Mouse (Mus musculus) liver, postnatal 0 days (tissue): ENCODE data around the gene Vwa3b.

Experiments
- CTCF ChIP-seq: sonication (generic); IDR thresholded peaks from 2 replicates; pipeline ENCODE4 v1.5.1; 2016; ENCODE audit warnings: antibody characterized with exemption, low read depth
- EP300 ChIP-seq: IDR thresholded peaks from 2 replicates; pipeline ENCODE4 v1.6.1; 2016; ENCODE audit warnings: antibody characterized with exemption, low read depth, mild to moderate bottlenecking

DNA sequence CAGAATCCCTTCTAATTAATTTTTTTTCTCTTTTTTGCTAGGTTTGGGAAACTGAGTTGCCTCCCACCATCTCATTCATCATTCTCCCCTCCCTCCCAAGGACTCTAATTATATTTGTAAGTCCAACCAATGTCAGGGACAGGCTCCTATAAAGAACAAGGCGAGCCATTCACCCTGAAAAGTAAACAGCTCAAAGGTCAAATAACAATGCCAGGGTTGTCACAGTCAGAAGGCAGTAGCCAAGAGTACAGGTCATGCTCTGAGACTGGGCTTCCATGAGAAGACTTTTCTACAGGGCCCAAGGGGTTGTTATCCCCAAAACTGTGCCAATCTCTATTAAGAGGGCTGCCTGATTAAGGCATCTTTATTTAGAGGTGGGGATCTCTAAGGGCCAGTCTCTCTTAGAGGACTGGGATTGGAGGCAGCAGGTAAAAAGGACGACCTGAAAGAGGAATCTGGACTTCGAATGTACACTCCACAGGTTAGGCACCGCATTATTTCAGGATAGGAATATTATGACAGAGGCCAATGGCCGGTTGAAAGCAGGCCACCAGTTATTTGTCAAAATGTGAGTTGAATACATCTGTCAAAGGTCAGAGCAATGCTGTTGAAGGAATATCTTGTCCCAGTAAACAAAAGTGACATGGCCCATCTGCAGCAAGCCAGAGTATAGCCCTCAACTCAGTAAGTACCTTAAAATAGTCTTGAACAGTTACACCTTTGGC lies at the start of gene Vwa3b:
- TF ChIP-seq CTCF (no peak), EP300 (peak; percentile 76)
